Mouse (Mus musculus): ENCODE data around the gene Anxa5. TPM values are rescaled to one million over a fixed set of nuclear protein-coding genes. Genes with fewer than 3 reads are reported as not detected.

The Anxa5 gene
- total and polyA plus RNA-seq, 3 experiments = 40.7 to 111 TPM; not detected in 1

DNA sequence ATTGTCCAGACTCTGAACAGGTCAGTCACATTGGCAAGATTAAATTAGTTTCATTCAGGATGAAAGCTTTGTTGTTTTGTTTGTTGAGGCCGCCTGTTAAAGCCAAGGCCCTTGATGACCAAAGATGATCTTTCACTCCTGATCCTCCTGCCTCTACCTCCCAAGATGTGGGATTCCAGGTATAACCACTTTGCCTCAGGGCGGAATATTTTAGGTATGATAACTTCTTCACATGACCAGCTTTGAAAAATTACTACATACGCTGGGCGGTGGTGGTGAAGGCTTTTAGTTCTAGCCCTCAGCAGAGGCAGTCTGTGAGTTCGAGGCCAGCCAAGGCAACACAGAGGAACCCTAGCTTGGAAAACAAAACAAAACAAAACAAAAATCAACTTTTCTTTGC is 1.3 kb downstream of the Anxa5 start:
- H3K4me1 ChIP-seq (ENCODE audit: control insufficient read depth in 1 of 2, insufficient read depth in 2 of 2, low read length in 2 of 2) = peaks cover 7 to 15% of the 10 kb centered on the region in 2 experiments
- TF ChIP-seq POLR2A (IDR thresholded peaks at IDR 0.05; ENCODE audit: control insufficient read depth in 1 of 2, insufficient read depth in 1 of 2, low read depth in 1 of 2, low read length in 2 of 2, poor library complexity in 1 of 2) (no peak), TBP (IDR thresholded peaks at IDR 0.05; ENCODE audit: low read depth, low read length) (0 out of 2 replicates have a peak, but pooled peaks have one; percentile 2), SMC3 (IDR thresholded peaks at IDR 0.05; ENCODE audit: low read depth, low read length) (no peak), JUND (IDR thresholded peaks at IDR 0.05; ENCODE audit: low read depth, low read length) (no peak), NRF1 (IDR thresholded peaks at IDR 0.05; ENCODE audit: insufficient read depth, low read depth, low read length, poor library complexity, severe bottlenecking) (no peak)
- peak overlapping the region; percentile 69 for H3K9ac ChIP-seq (ENCODE audit: control insufficient read depth, low read depth, low read length, poor library complexity, severe bottlenecking)
- H3K79me2 ChIP-seq (ENCODE audit: control insufficient read depth, insufficient read depth, low read length, poor library complexity) = no peaks in the 10 kb centered on the region; the same call in 1 of the 2 replicates
- no peaks in the 10 kb centered on the region for H3K27me3 ChIP-seq (ENCODE audit: control insufficient read depth in 1 of 2, insufficient read depth in 2 of 2, low read length in 2 of 2)
- H3K27ac ChIP-seq (ENCODE audit: control insufficient read depth, low read depth, low read length) = no peak overlapping the region; the same call in 1 of the 2 replicates
- peaks cover 0 to 17% of the 10 kb centered on the region in 2 experiments; a peak in 2 of 4 replicates for H3K36me3 ChIP-seq (ENCODE audit: control insufficient read depth in 1 of 2, insufficient read depth in 2 of 2, low read length in 2 of 2)
- DNase-seq (ENCODE audit: low read depth, low spot score) = no peak
- peak overlapping the region; percentile 74 to 97 for H3K4me3 ChIP-seq (ENCODE audit: control insufficient read depth in 1 of 2, insufficient read depth in 1 of 2, low read depth in 2 of 2, low read length in 2 of 2)
- no peaks in the 10 kb centered on the region for H3K9me3 ChIP-seq (replicated peaks; ENCODE audit: insufficient read depth, low read length)

DNA sequence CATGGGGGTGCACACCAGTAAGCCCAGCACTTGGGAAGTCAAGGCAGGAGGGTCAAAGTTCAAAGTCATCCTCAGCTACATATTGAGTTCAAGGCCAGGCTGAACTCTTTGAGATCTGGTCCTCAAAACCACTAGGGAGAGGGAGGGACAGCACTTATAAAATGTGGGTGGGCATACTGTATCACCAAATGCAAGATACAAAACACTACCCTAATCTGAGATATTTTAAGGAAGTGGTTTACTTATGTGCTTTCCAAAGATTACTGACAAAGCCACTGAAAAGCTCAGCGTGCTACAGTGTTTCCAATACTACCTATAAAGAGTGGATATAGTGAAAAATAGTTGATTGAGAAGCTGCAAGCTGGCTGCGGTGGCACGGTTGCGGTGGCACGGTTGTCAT is 2.5 kb downstream of the Anxa5 start:
- H3K79me2 ChIP-seq (ENCODE audit: control insufficient read depth, insufficient read depth, low read length, poor library complexity) = no peaks in the 10 kb centered on the region; the same call in 1 of the 2 replicates
- no peak overlapping the region for H3K4me3 ChIP-seq (ENCODE audit: control insufficient read depth in 1 of 2, insufficient read depth in 1 of 2, low read depth in 2 of 2, low read length in 2 of 2)
- H3K36me3 ChIP-seq (ENCODE audit: control insufficient read depth in 1 of 2, insufficient read depth in 2 of 2, low read length in 2 of 2) = peaks cover 0 to 17% of the 10 kb centered on the region in 2 experiments; a peak in 2 of 4 replicates
- TF ChIP-seq EP300 (IDR thresholded peaks at IDR 0.05; ENCODE audit: low read depth in 1 of 2, low read length in 2 of 2) (peak; percentile 74 to 76), MEF2A (IDR thresholded peaks at IDR 0.05; ENCODE audit: extremely low read depth, insufficient replicate concordance, low read depth, low read length, poor library complexity, severe bottlenecking) (no peak), RCOR1 (IDR thresholded peaks at IDR 0.05; ENCODE audit: low read depth, low read length) (peak; percentile 74), MAX (IDR thresholded peaks at IDR 0.05; ENCODE audit: low read length) (no peak), USF2 (IDR thresholded peaks at IDR 0.05; ENCODE audit: borderline replicate concordance in 1 of 2, insufficient read depth in 1 of 2, low read depth in 1 of 2, low read length in 2 of 2) (no peak), ELF1 (IDR thresholded peaks at IDR 0.05; ENCODE audit: low read depth, low read length) (no peak), ETS1 (IDR thresholded peaks at IDR 0.05; ENCODE audit: low read depth, low read length) (peak; percentile 36; the same call in 1 of the 2 replicates), SIN3A (IDR thresholded peaks at IDR 0.05; ENCODE audit: low read length) (peak; percentile 33; the same call in 1 of the 2 replicates), TCF12 (IDR thresholded peaks at IDR 0.05; ENCODE audit: low read depth, low read length) (peak; percentile 74), BHLHE40 (IDR thresholded peaks at IDR 0.05; ENCODE audit: borderline replicate concordance, low read depth, low read length) (peak; percentile 17; the same call in 1 of the 2 replicates), GATA1 (IDR thresholded peaks at IDR 0.05; ENCODE audit: low read depth, low read length) (peak; percentile 77)
- H3K4me1 ChIP-seq (ENCODE audit: control insufficient read depth in 1 of 2, insufficient read depth in 2 of 2, low read length in 2 of 2) = peaks cover 7 to 17% of the 10 kb centered on the region in 2 experiments
- H3K9ac ChIP-seq (ENCODE audit: control insufficient read depth, low read depth, low read length, poor library complexity, severe bottlenecking) = no peak overlapping the region
- H3K9me3 ChIP-seq (replicated peaks; ENCODE audit: insufficient read depth, low read length) = no peaks in the 10 kb centered on the region
- no peak for DNase-seq (ENCODE audit: low read depth, low spot score)
- H3K27me3 ChIP-seq (ENCODE audit: control insufficient read depth in 1 of 2, insufficient read depth in 2 of 2, low read length in 2 of 2) = no peaks in the 10 kb centered on the region
- H3K27ac ChIP-seq (ENCODE audit: control insufficient read depth, low read depth, low read length) = peak overlapping the region; percentile 40
